Mouse (Mus musculus) CH12.LX (cell line): ENCODE data around the gene Ptprk. TPM values are rescaled to one million over a fixed set of nuclear protein-coding genes. Genes with fewer than 3 reads are reported as not detected.

Experiments used
- DNase-seq: peaks from one replicate; pipeline ENCODE4 v3.0.0-alpha.2; 2013; ENCODE audit errors: extremely low read depth
- H3K27ac ChIP-seq: 2 replicates; pipeline ENCODE4 v1.5.1; 2012; ENCODE audit warnings: low read depth, mild to moderate bottlenecking, control low read depth, moderate library complexity; ENCODE audit not compliant: insufficient read depth
- H3K27me3 ChIP-seq: replicated peaks from 2 replicates; pipeline ENCODE3; 2012; ENCODE audit warnings: inconsistent platforms
- H3K36me3 ChIP-seq, 2 experiments: replicated peaks in 1 of 2; 2 replicates each; pipeline versions ENCODE3 to v1.6.1; 2012; ENCODE audit warnings: inconsistent platforms in 1 of 2, low read length in 1 of 2, mild to moderate bottlenecking in 1 of 2, mixed read lengths in 1 of 2, moderate library complexity in 1 of 2; ENCODE audit not compliant: control insufficient read depth in 1 of 2, insufficient read depth in 1 of 2
- H3K4me1 ChIP-seq, 2 experiments: 2 replicates each; pipeline ENCODE4 v1.6.1; 2012; ENCODE audit warnings: inconsistent platforms in 1 of 2, moderate library complexity in 1 of 2; ENCODE audit not compliant: insufficient read depth in 2 of 2, control insufficient read depth in 1 of 2
- H3K4me2 ChIP-seq: 2 replicates; pipeline ENCODE4 v1.6.1; 2012; ENCODE audit warnings: low read depth, mild to moderate bottlenecking, control low read depth; ENCODE audit not compliant: poor library complexity, insufficient read depth, severe bottlenecking
- H3K4me3 ChIP-seq, 3 experiments: fragments of 150-350 bp in 1 of 3; sonication (generic) in 1 of 3; replicated peaks in 1 of 3; 2 replicates each; pipeline versions ENCODE3 to v1.5.1; 2011 to 2012; ENCODE audit warnings: low read depth in 2 of 3, low read length in 2 of 3, mild to moderate bottlenecking in 2 of 3, moderate library complexity in 2 of 3, control low read depth in 1 of 3, improper control_type of control experiment in 1 of 3, inconsistent platforms in 1 of 3, mixed read lengths in 1 of 3; ENCODE audit not compliant: poor library complexity in 1 of 3
- H3K79me2 ChIP-seq: replicated peaks from 2 replicates; pipeline ENCODE4 v1.6.1; 2012; ENCODE audit warnings: mild to moderate bottlenecking, moderate library complexity; ENCODE audit not compliant: control insufficient read depth, poor library complexity, insufficient read depth, severe bottlenecking; ENCODE audit errors: extremely low read depth
- H3K9ac ChIP-seq: 2 replicates; pipeline ENCODE4 v1.6.1; 2012; ENCODE audit warnings: low read depth, mild to moderate bottlenecking, control low read depth, moderate library complexity; ENCODE audit not compliant: insufficient read depth
- H3K9me3 ChIP-seq: replicated peaks from 2 replicates; pipeline ENCODE3; 2012; ENCODE audit warnings: low read length, inconsistent platforms, mixed read lengths
- E2F4 ChIP-seq: IDR thresholded peaks from 2 replicates; pipeline ENCODE4 v1.6.1; 2011; ENCODE audit warnings: low read depth, low read length, improper control_type of control experiment; ENCODE audit not compliant: insufficient replicate concordance
- IRF4 ChIP-seq: IDR thresholded peaks from 2 replicates; pipeline ENCODE4 v1.6.1; 2014; ENCODE audit warnings: low read depth, mild to moderate bottlenecking, inconsistent platforms, low read length, improper control_type of control experiment
- JUND ChIP-seq: conservative IDR thresholded peaks from 2 replicates; pipeline ENCODE4 v1.6.1; 2011; ENCODE audit warnings: low read depth, low read length, improper control_type of control experiment
- MAX ChIP-seq: IDR thresholded peaks from 2 replicates; pipeline ENCODE4 v1.6.1; 2011; ENCODE audit warnings: low read length, improper control_type of control experiment
- MAZ ChIP-seq: IDR thresholded peaks from 2 replicates; pipeline ENCODE4 v1.6.1; 2012; ENCODE audit warnings: low read depth, mild to moderate bottlenecking, inconsistent platforms, low read length, improper control_type of control experiment, moderate library complexity
- MEF2A ChIP-seq: IDR thresholded peaks from 2 replicates; pipeline ENCODE4 v1.6.1; 2014; ENCODE audit warnings: low read depth, mild to moderate bottlenecking, inconsistent platforms, low read length, improper control_type of control experiment, borderline replicate concordance
- PAX5 ChIP-seq: IDR thresholded peaks from 2 replicates; pipeline ENCODE4 v1.6.1; 2012; ENCODE audit warnings: low read length, inconsistent platforms, mixed read lengths
- POLR2AphosphoS2 ChIP-seq: IDR thresholded peaks from 2 replicates; pipeline ENCODE4 v1.6.1; 2011; ENCODE audit warnings: low read depth, low read length, improper control_type of control experiment
- RAD21 ChIP-seq: IDR thresholded peaks from 2 replicates; pipeline ENCODE4 v1.6.1; 2011; ENCODE audit warnings: low read depth, mild to moderate bottlenecking, low read length, improper control_type of control experiment, moderate library complexity
- RCOR1 ChIP-seq: conservative IDR thresholded peaks from 2 replicates; pipeline ENCODE4 v1.6.1; 2012; ENCODE audit warnings: low read depth, mild to moderate bottlenecking, inconsistent platforms, low read length, improper control_type of control experiment
- SMC3 ChIP-seq: IDR thresholded peaks from 2 replicates; pipeline ENCODE4 v1.6.1; 2011; ENCODE audit warnings: low read depth, low read length, improper control_type of control experiment
- UBTF ChIP-seq: IDR thresholded peaks from 2 replicates; pipeline ENCODE4 v1.6.1; 2012; ENCODE audit warnings: low read depth, mild to moderate bottlenecking, inconsistent platforms, low read length, improper control_type of control experiment, moderate library complexity
- USF1 ChIP-seq: IDR thresholded peaks from 2 replicates; pipeline ENCODE4 v1.6.1; 2014; ENCODE audit warnings: low read depth, mild to moderate bottlenecking, inconsistent platforms, low read length, improper control_type of control experiment
- USF2 ChIP-seq: conservative IDR thresholded peaks from 2 replicates; pipeline ENCODE4 v1.6.1; 2011; ENCODE audit warnings: low read depth, low read length, improper control_type of control experiment
- ZKSCAN1 ChIP-seq: IDR thresholded peaks from 2 replicates; pipeline ENCODE4 v1.6.1; 2012; ENCODE audit warnings: low read depth, inconsistent platforms, low read length, improper control_type of control experiment, borderline replicate concordance
- ZMIZ1 ChIP-seq: IDR thresholded peaks from 2 replicates; pipeline ENCODE4 v1.6.1; 2012; ENCODE audit warnings: low read depth, mild to moderate bottlenecking, inconsistent platforms, low read length, improper control_type of control experiment
- dilution Hi-C: fragments of 300-500 bp; cut with MboI; formaldehyde crosslinking; loops from 2 replicates; pipeline ENCODE4 v1.14.3; 2020; ENCODE audit warnings: low sequenced_read_pairs; ENCODE audit not compliant: extremely low pct_unique_long_range_greater_than_20kb, extremely low pct_ligation_motif_present
- in situ Hi-C: fragments of 300-500 bp; cut with MboI; formaldehyde crosslinking; loops from 3 replicates; pipeline ENCODE4 v1.14.3; 2019; ENCODE audit warnings: low sequenced_read_pairs, low pct_ligation_motif_present, low pct_unique_long_range_greater_than_20kb, mixed read lengths
- polyA plus RNA-seq: library from polyadenylated mRNA; unstranded; fragments of >175 nt; gene quantifications from 2 replicates; pipeline ENCODE4 v1.2.1, GENCODE M21; 2012; ENCODE audit warnings: low read depth; ENCODE audit not compliant: insufficient read length
- total RNA-seq, 2 experiments: library from RNA; depleted of rRNA; stranded (reverse); fragments of 300-350 nt in 1 of 2; fragments of >200 nt in 1 of 2; gene quantifications; 2 replicates each; pipeline ENCODE4 v1.2.3; 2012 to 2014

Gene Ptprk
- total and polyA plus RNA-seq, 3 experiments, result not detected

- dilution Hi-C loops, result no loop called here
- H3K9ac ChIP-seq, result no peak overlapping the region
- no peak for TF ChIP-seq E2F4
- no peak for TF ChIP-seq JUND
- no peak for TF ChIP-seq POLR2AphosphoS2
- no peak for TF ChIP-seq RCOR1
- no peak for TF ChIP-seq MEF2A
- TF ChIP-seq MAZ, result no peak
- TF ChIP-seq, all 38 proteins: peak for 0
These were observed 134.8 kb downstream of the Ptprk start for GRCm38 (mm10) chr10:28209394-28209793.

GRCm38 (mm10) chr10:28212083-28212482, 137.5 kb downstream of the Ptprk start:
- no peak for DNase-seq
- no peak for TF ChIP-seq USF1
- TF ChIP-seq PAX5, result no peak
- no peak for TF ChIP-seq E2F4
- TF ChIP-seq MAX, result no peak
- no peak for TF ChIP-seq USF2
- no peak for TF ChIP-seq RAD21
- Histone ChIP-seq H3K9ac (no peak overlapping the region), H3K79me2 (no peaks in the 10 kb centered on the region), H3K27me3 (no peaks in the 10 kb centered on the region), H3K9me3 (peaks cover 3% of the 10 kb centered on the region), H3K36me3 (no peaks in the 10 kb centered on the region), H3K4me2 (no peak overlapping the region), H3K27ac (no peak overlapping the region), H3K4me3 (no peak overlapping the region), H3K4me1 (no peaks in the 10 kb centered on the region)
- dilution Hi-C loops (no loop called here), in situ Hi-C loops (no loop called here)

More at GRCm38 (mm10) chr10:28209394-28209793, 134.8 kb downstream of the Ptprk start:
- Histone ChIP-seq H3K4me3 (no peak overlapping the region), H3K9me3 (no peaks in the 10 kb centered on the region), H3K27ac (no peak overlapping the region), H3K36me3 (no peaks in the 10 kb centered on the region), H3K4me2 (no peak overlapping the region), H3K4me1 (no peaks in the 10 kb centered on the region), H3K27me3 (no peaks in the 10 kb centered on the region), H3K79me2 (no peaks in the 10 kb centered on the region)
- in situ Hi-C loops, result no loop called here
- no peak for DNase-seq

- in situ Hi-C loops, result no loop called here
- no peaks in the 10 kb centered on the region for H3K36me3 ChIP-seq
- H3K9ac ChIP-seq, result no peak overlapping the region
- H3K79me2 ChIP-seq, result no peaks in the 10 kb centered on the region
- H3K4me1 ChIP-seq, result no peaks in the 10 kb centered on the region
- no peak overlapping the region for H3K4me3 ChIP-seq
- H3K27me3 ChIP-seq, result no peaks in the 10 kb centered on the region
- H3K27ac ChIP-seq, result no peak overlapping the region
- no peak overlapping the region for H3K4me2 ChIP-seq
- no peak for DNase-seq
- peaks cover 3% of the 10 kb centered on the region for H3K9me3 ChIP-seq
- TF ChIP-seq UBTF (no peak), IRF4 (no peak), ZMIZ1 (no peak), SMC3 (no peak), ZKSCAN1 (no peak)
- dilution Hi-C loops, result no loop called here
These were observed 140.5 kb downstream of the Ptprk start for GRCm38 (mm10) chr10:28215153-28215552.
